Mouse (Mus musculus): ENCODE data around the gene Rasgef1a. TPM values are rescaled to one million over a fixed set of nuclear protein-coding genes. Genes with fewer than 3 reads are reported as not detected.

Gene Rasgef1a
- polyA plus RNA-seq, 1 experiment from 2014 or later, result 1.5 TPM

Small RNA genes within 50 kb of the gene (microRNA-seq; reads per million reads assigned to microRNA genes)
- 0.40 reads per million for gene Mir7044

Other genes starting within 250 kb of the Rasgef1a start
- 244 and 252 TPM in 2 replicates for gene Zfp637, start 170.3 kb upstream of the Rasgef1a start, polyA plus RNA-seq (2014; fragmentation: Nextera tagmentation; extraction: Ambion mirVana)
- gene Zfp239, start 149.3 kb upstream of the Rasgef1a start, polyA plus RNA-seq (2014; fragmentation: Nextera tagmentation; extraction: Ambion mirVana), result 14.9 and 15.3 TPM in 2 replicates
- 410 and 433 TPM in 2 replicates for gene Hnrnpf, start 111.1 kb upstream of the Rasgef1a start, polyA plus RNA-seq (2014; fragmentation: Nextera tagmentation; extraction: Ambion mirVana)
- 0.75 and 1.2 TPM in 2 replicates for gene Fxyd4, start 73.7 kb upstream of the Rasgef1a start, polyA plus RNA-seq (2014; fragmentation: Nextera tagmentation; extraction: Ambion mirVana)
- 10.7 and 11.3 TPM in 2 replicates for gene Csgalnact2, start 127.7 kb downstream of the Rasgef1a start, polyA plus RNA-seq (2014; fragmentation: Nextera tagmentation; extraction: Ambion mirVana)
- gene Ret, start 186.3 kb downstream of the Rasgef1a start, polyA plus RNA-seq (2014; fragmentation: Nextera tagmentation; extraction: Ambion mirVana), result 0.75 and 1.2 TPM in 2 replicates

Measured in forebrain, embryonic 14.5 days (tissue).